Mouse (Mus musculus) erythroblast, embryonic 14.5 days (primary cell): ENCODE measurements around the gene Gjd3.

ENCODE experiments used
- GATA1 ChIP-seq: IDR thresholded peaks from 2 replicates; pipeline ENCODE4 v1.6.1; 2012; ENCODE audit warnings: low read length, inconsistent platforms, mixed read lengths
- TAL1 ChIP-seq: IDR thresholded peaks from 3 replicates; pipeline ENCODE4 v1.6.1; 2012; ENCODE audit warnings: low read length, inconsistent platforms, mixed read lengths

- TF ChIP-seq GATA1, result no peak
- TF ChIP-seq TAL1, result no peak
Observed at GRCm38 (mm10) chr11:98936606-98937409, 46.0 kb downstream of the Gjd3 start.
